In the genomic region with DNA sequence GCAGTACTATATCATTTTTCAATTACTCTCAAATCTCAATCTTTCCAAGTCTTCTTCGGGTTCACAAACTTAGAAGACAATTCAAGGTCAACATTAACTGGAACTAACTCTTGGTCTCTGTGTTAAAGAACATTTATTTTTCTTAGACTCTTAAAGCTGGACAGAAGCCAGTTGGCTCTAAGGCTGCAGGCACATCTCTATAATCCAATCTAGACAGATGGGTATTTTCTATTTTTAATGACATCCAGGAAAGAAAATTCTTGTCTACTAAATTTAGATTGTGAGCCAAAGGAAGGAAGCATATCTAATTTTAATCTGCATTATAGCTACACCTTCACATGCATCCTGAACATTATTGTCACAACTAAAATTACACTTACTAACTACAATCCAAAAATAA, we compare ENCODE assay signal across 19 mouse cellular contexts. TPM values are rescaled to one million over a fixed set of nuclear protein-coding genes. Genes with fewer than 3 reads are reported as not detected.
DNase-seq lines count a peak whose midpoint lies in the region; ATAC-seq and TF ChIP-seq lines count a peak whose summit lies in the region.
"Had no signal": no experiment of that assay in that cellular context is flagged by ENCODE, and none has a peak within 500 bp of the region (broad histone marks: within the 10 kb centered on the region; RNA-seq: fewer than 3 reads in every experiment).

No protein-coding gene starts in this region.

- H3K27ac ChIP-seq in forebrain, postnatal 0 days (ENCODE audit: low read depth, low read length), result no peak overlapping the region
- no peak overlapping the region for H3K27ac ChIP-seq in forebrain, embryonic 10.5 days
- no peak overlapping the region for H3K27ac ChIP-seq in hindbrain, postnatal 0 days
- no peak overlapping the region for H3K27ac ChIP-seq in hindbrain, embryonic 11.5 days (ENCODE audit: low read depth, low read length)
- H3K27ac ChIP-seq in limb, embryonic 14.5 days (replicated peaks; ENCODE audit: low read depth, low read length), result no peak overlapping the region
- H3K27ac ChIP-seq in limb, embryonic 10.5 days, result no peak overlapping the region
- H3K27ac ChIP-seq in midbrain, embryonic 10.5 days (replicated peaks), result no peak overlapping the region
- H3K27ac ChIP-seq: heart, embryonic 10.5 days; hindbrain, embryonic 13.5 days; intestine, embryonic 15.5 days; liver, embryonic 14.5 days; neural tube, embryonic 12.5 days had no signal

- peaks cover 7% of the 10 kb centered on the region; the same call in 1 of the 2 replicates for H3K36me3 ChIP-seq in forebrain, postnatal 0 days (ENCODE audit: insufficient read depth)
- H3K36me3 ChIP-seq in forebrain, embryonic 10.5 days (replicated peaks), result peaks cover 26% of the 10 kb centered on the region
- no peaks in the 10 kb centered on the region for H3K36me3 ChIP-seq in hindbrain, postnatal 0 days (ENCODE audit: insufficient read depth, low read length)
- no peaks in the 10 kb centered on the region for H3K36me3 ChIP-seq in hindbrain, embryonic 11.5 days (ENCODE audit: control insufficient read depth, insufficient read depth, low read length)
- H3K36me3 ChIP-seq in limb, embryonic 14.5 days (ENCODE audit: control insufficient read depth, insufficient read depth, low read length), result peaks cover 9% of the 10 kb centered on the region; the same call in 1 of the 2 replicates
- peaks cover 29% of the 10 kb centered on the region for H3K36me3 ChIP-seq in limb, embryonic 10.5 days
- peaks cover 13% of the 10 kb centered on the region for H3K36me3 ChIP-seq in midbrain, embryonic 10.5 days

- H3K4me3 ChIP-seq in forebrain, postnatal 0 days (ENCODE audit: low read depth, low read length), result no peak overlapping the region
- no peak overlapping the region for H3K4me3 ChIP-seq in forebrain, embryonic 10.5 days
- H3K4me3 ChIP-seq in hindbrain, postnatal 0 days (ENCODE audit: low read length), result no peak overlapping the region
- H3K4me3 ChIP-seq in hindbrain, embryonic 11.5 days (ENCODE audit: low read depth, low read length), result no peak overlapping the region
- H3K4me3 ChIP-seq in limb, embryonic 14.5 days (replicated peaks; ENCODE audit: low read length), result no peak overlapping the region
- no peak overlapping the region for H3K4me3 ChIP-seq in limb, embryonic 10.5 days
- H3K4me3 ChIP-seq in midbrain, embryonic 10.5 days, result no peak overlapping the region
- H3K4me3 ChIP-seq: erythroblast, embryonic 14.5 days; heart, embryonic 10.5 days; hindbrain, embryonic 13.5 days; intestine, embryonic 15.5 days; megakaryocyte, embryonic 14.5 days; neural tube, embryonic 12.5 days had no signal

- no peak for ATAC-seq in forebrain, postnatal 0 days
- ATAC-seq in hindbrain, postnatal 0 days, result no peak
- ATAC-seq in hindbrain, embryonic 11.5 days (ENCODE audit: low FRiP score), result no peak
- no peak for ATAC-seq in limb, embryonic 14.5 days (ENCODE audit: low FRiP score, low read depth)
- ATAC-seq: intestine, embryonic 15.5 days; lung, postnatal 0 days had no signal

- H3K27me3 ChIP-seq in forebrain, postnatal 0 days (ENCODE audit: insufficient read depth, low read length), result no peaks in the 10 kb centered on the region
- no peaks in the 10 kb centered on the region for H3K27me3 ChIP-seq in forebrain, embryonic 10.5 days (ENCODE audit: poor library complexity, severe bottlenecking)
- H3K27me3 ChIP-seq in hindbrain, postnatal 0 days (ENCODE audit: insufficient read depth, low read length), result no peaks in the 10 kb centered on the region
- no peaks in the 10 kb centered on the region for H3K27me3 ChIP-seq in hindbrain, embryonic 11.5 days (ENCODE audit: control insufficient read depth, insufficient read depth, low read length)
- no peaks in the 10 kb centered on the region for H3K27me3 ChIP-seq in limb, embryonic 14.5 days (ENCODE audit: control insufficient read depth, insufficient read depth, low read length)
- H3K27me3 ChIP-seq in limb, embryonic 10.5 days (ENCODE audit: low read depth, poor library complexity, severe bottlenecking), result no peaks in the 10 kb centered on the region
- no peaks in the 10 kb centered on the region for H3K27me3 ChIP-seq in midbrain, embryonic 10.5 days (ENCODE audit: low read depth, poor library complexity, severe bottlenecking)
- H3K27me3 ChIP-seq: hindbrain, embryonic 13.5 days; intestine, embryonic 15.5 days; megakaryocyte, embryonic 14.5 days; neural tube, embryonic 12.5 days had no signal

- TF ChIP-seq POLR2A in limb, embryonic 14.5 days (IDR thresholded peaks at IDR 0.05; ENCODE audit: borderline replicate concordance, extremely low read depth, insufficient read depth, insufficient read length), result no peak

- peak; percentile 35 for DNase-seq in forebrain, postnatal 0 days
- DNase-seq in forebrain, embryonic 10.5 days (ENCODE audit: extremely low spot score, low spot score), result no peak
- peak; percentile 5 for DNase-seq in hindbrain, postnatal 0 days (ENCODE audit: low spot score)
- no peak for DNase-seq in hindbrain, embryonic 11.5 days (ENCODE audit: low spot score)
- peak; percentile 21 for DNase-seq in limb, embryonic 14.5 days (ENCODE audit: low spot score)
- no peak for DNase-seq in limb, embryonic 10.5 days (ENCODE audit: low spot score)
- peak; percentile 52 for DNase-seq in telencephalon, adult 2 months (ENCODE audit: low read depth, low spot score)
- no peak for DNase-seq in midbrain, embryonic 10.5 days (ENCODE audit: low spot score)
- DNase-seq: B cell, adult 2 months; gastrocnemius, postnatal 10 days; thymus, adult 2 months had no signal

- no peak for TF ChIP-seq CTCF in forebrain, postnatal 0 days (IDR thresholded peaks at IDR 0.05; ENCODE audit: low read depth)
- TF ChIP-seq CTCF in hindbrain, postnatal 0 days (IDR thresholded peaks at IDR 0.05; ENCODE audit: low read depth), result no peak

- 76% methylated on average over 1 of the region's 1 CpGs for WGBS in forebrain, postnatal 0 days
- WGBS in forebrain, embryonic 10.5 days, result 97% methylated on average over 1 of the region's 1 CpGs
- 79% methylated on average over 1 of the region's 1 CpGs for WGBS in hindbrain, postnatal 0 days
- WGBS in hindbrain, embryonic 11.5 days, result 86% methylated on average over 1 of the region's 1 CpGs
- 84% methylated on average over 1 of the region's 1 CpGs for WGBS in limb, embryonic 14.5 days
- 98% methylated on average over 1 of the region's 1 CpGs for WGBS in limb, embryonic 10.5 days
- WGBS in midbrain, embryonic 10.5 days, result 83% methylated on average over 1 of the region's 1 CpGs

- 0 out of 2 replicates have a peak, but pooled peaks cover 3% of the 10 kb centered on the region for H3K4me1 ChIP-seq in forebrain, postnatal 0 days (ENCODE audit: insufficient read depth)
- H3K4me1 ChIP-seq in forebrain, embryonic 10.5 days, result no peaks in the 10 kb centered on the region
- H3K4me1 ChIP-seq in hindbrain, postnatal 0 days (ENCODE audit: insufficient read depth, low read length), result no peaks in the 10 kb centered on the region
- no peaks in the 10 kb centered on the region for H3K4me1 ChIP-seq in hindbrain, embryonic 11.5 days (replicated peaks; ENCODE audit: control insufficient read depth, insufficient read depth, low read length)
- no peaks in the 10 kb centered on the region for H3K4me1 ChIP-seq in limb, embryonic 14.5 days (ENCODE audit: control insufficient read depth, insufficient read depth, low read length)
- H3K4me1 ChIP-seq in limb, embryonic 10.5 days, result no peaks in the 10 kb centered on the region
- no peaks in the 10 kb centered on the region for H3K4me1 ChIP-seq in midbrain, embryonic 10.5 days
- H3K4me1 ChIP-seq: heart, embryonic 10.5 days; hindbrain, embryonic 13.5 days; intestine, embryonic 15.5 days; neural tube, embryonic 12.5 days had no signal

- no peaks in the 10 kb centered on the region for H3K9me3 ChIP-seq in forebrain, postnatal 0 days (ENCODE audit: low read length)
- H3K9me3 ChIP-seq in forebrain, embryonic 10.5 days, result no peaks in the 10 kb centered on the region
- no peaks in the 10 kb centered on the region for H3K9me3 ChIP-seq in hindbrain, postnatal 0 days (ENCODE audit: low read length)
- H3K9me3 ChIP-seq in hindbrain, embryonic 11.5 days (ENCODE audit: control insufficient read depth, low read length), result no peaks in the 10 kb centered on the region
- H3K9me3 ChIP-seq in limb, embryonic 14.5 days (ENCODE audit: control insufficient read depth, low read length), result no peaks in the 10 kb centered on the region
- no peaks in the 10 kb centered on the region for H3K9me3 ChIP-seq in limb, embryonic 10.5 days (replicated peaks)
- no peaks in the 10 kb centered on the region for H3K9me3 ChIP-seq in midbrain, embryonic 10.5 days (replicated peaks)
- H3K9me3 ChIP-seq: heart, embryonic 10.5 days; hindbrain, embryonic 13.5 days; intestine, embryonic 15.5 days; megakaryocyte, embryonic 14.5 days; neural tube, embryonic 12.5 days had no signal

- no peak overlapping the region for H3K4me2 ChIP-seq in forebrain, postnatal 0 days (ENCODE audit: low read depth)
- H3K4me2 ChIP-seq in hindbrain, postnatal 0 days (ENCODE audit: low read depth, low read length), result no peak overlapping the region
- H3K4me2 ChIP-seq in hindbrain, embryonic 11.5 days (replicated peaks; ENCODE audit: low read depth, low read length), result no peak overlapping the region
- H3K4me2 ChIP-seq in limb, embryonic 14.5 days (replicated peaks; ENCODE audit: low read depth, low read length, severe bottlenecking), result no peak overlapping the region
- H3K4me2 ChIP-seq: hindbrain, embryonic 13.5 days; intestine, embryonic 15.5 days; neural tube, embryonic 12.5 days had no signal

- no peak overlapping the region for H3K9ac ChIP-seq in forebrain, postnatal 0 days
- no peak overlapping the region for H3K9ac ChIP-seq in hindbrain, postnatal 0 days (replicated peaks; ENCODE audit: low read length)
- H3K9ac ChIP-seq in hindbrain, embryonic 11.5 days (ENCODE audit: low read depth, low read length), result no peak overlapping the region
- H3K9ac ChIP-seq in limb, embryonic 14.5 days (ENCODE audit: low read depth, low read length, severe bottlenecking), result no peak overlapping the region
- H3K9ac ChIP-seq: hindbrain, embryonic 13.5 days; intestine, embryonic 15.5 days; liver, embryonic 14.5 days; neural tube, embryonic 12.5 days had no signal

RNA-seq across cellular contexts. Expression of a gene that starts 32.6 kb away (rescaled TPM):
- 61.3 and 68.6 TPM in 2 replicates for total RNA-seq in forebrain, postnatal 0 days (2014; rRNA removed)
- 8.6 and 11.6 TPM in 2 replicates for polyA plus RNA-seq in forebrain, postnatal 0 days (2015; fragmentation: Nextera tagmentation; extraction: Ambion mirVana)
- 9.2 and 10.4 TPM in 2 replicates for polyA plus RNA-seq in forebrain, embryonic 10.5 days (2016; fragmentation: Nextera tagmentation; extraction: Ambion mirVana)
- total RNA-seq in hindbrain, postnatal 0 days (2014; rRNA removed), result 67.1 and 124 TPM in 2 replicates
- 13.8 and 14.5 TPM in 2 replicates for polyA plus RNA-seq in hindbrain, postnatal 0 days (2015; fragmentation: Nextera tagmentation; extraction: Ambion mirVana)
- 11.0 and 14.4 TPM in 2 replicates for polyA plus RNA-seq in hindbrain, embryonic 11.5 days (2014; fragmentation: Nextera tagmentation; extraction: Ambion mirVana)
- polyA plus RNA-seq in limb, embryonic 14.5 days (2012; rRNA removed), result 14.7 and 15.3 TPM in 2 replicates
- polyA plus RNA-seq in limb, embryonic 14.5 days (2014; fragmentation: Nextera tagmentation; extraction: Ambion mirVana), result 12.1 and 13.4 TPM in 2 replicates
- 11.0 and 14.3 TPM in 2 replicates for polyA plus RNA-seq in limb, embryonic 10.5 days (2016; fragmentation: Nextera tagmentation; extraction: Ambion mirVana)
- polyA plus RNA-seq in midbrain, embryonic 10.5 days (2016; fragmentation: Nextera tagmentation; extraction: Ambion mirVana), result 9.3 and 10.5 TPM in 2 replicates

Comparison
In these comparisons a context has a peak if more than half of its experiments do, and no peak if none do; other contexts are left out.
1. DNase-seq: peak in forebrain, postnatal 0 days (single experiment), hindbrain, postnatal 0 days (single experiment), limb, embryonic 14.5 days (single experiment) and telencephalon, adult 2 months (single experiment); none in forebrain, embryonic 10.5 days (single experiment), hindbrain, embryonic 11.5 days (single experiment), limb, embryonic 10.5 days (single experiment) and midbrain, embryonic 10.5 days (single experiment).